In the genomic region with DNA sequence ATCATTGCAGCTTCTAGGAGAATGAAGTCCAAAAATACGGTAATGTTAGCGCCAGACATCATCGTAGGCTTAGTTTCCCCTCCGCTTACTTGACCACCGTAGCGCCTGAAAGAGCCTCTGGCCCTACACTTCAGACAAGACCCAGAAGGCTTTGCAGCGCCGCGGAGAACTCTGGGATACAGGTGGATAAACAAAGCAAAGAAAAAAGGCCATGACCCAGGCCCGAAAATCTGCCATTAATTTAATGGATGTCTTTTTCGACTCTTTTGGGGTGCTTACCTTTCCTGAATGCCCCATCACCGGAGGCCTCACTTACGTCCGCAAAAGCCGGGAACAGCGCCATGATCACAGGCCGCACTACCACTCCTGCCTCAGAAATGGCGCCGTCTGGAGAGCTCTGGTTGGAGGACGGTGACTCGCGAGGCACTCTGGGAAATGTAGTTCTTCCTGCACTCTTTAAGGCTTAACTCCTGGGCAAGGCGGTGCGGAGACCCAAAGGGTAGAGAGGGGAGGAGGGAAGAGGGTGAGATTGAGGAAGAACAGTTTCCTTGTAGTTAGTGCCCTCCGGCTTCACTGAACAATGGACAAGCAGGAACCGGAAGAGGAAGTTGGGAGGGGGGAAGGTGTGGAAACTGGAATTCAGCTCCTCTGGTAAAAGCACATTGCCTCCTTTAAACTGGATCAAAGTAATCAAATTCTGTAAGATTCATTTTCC, we compare ENCODE assay signal across 8 mouse cellular contexts. TPM values are rescaled to one million over a fixed set of nuclear protein-coding genes. Genes with fewer than 3 reads are reported as not detected.
DNase-seq lines count a peak whose midpoint lies in the region; ATAC-seq and TF ChIP-seq lines count a peak whose summit lies in the region.

Gene Nrde2 (minus strand): TSS at position 393 of the 715 bp plus-strand sequence.

- peak; percentile 10 for TF ChIP-seq POLR2A in kidney, adult 2 months (IDR thresholded peaks at IDR 0.05; ENCODE audit: low read depth, low read length)
- peak; percentile 13 for TF ChIP-seq POLR2A in spleen, adult 2 months (IDR thresholded peaks at IDR 0.05; ENCODE audit: low read depth, low read length)

- under 1% methylated on average over 26 of the region's 26 CpGs for WGBS in embryonic facial prominence, embryonic 13.5 days
- WGBS in kidney, adult 2 months, result under 1% methylated on average over 26 of the region's 26 CpGs
- WGBS in limb, embryonic 12.5 days, result under 1% methylated on average over 26 of the region's 26 CpGs
- WGBS in midbrain, embryonic 15.5 days, result 0% methylated on average over 26 of the region's 26 CpGs
- under 1% methylated on average over 26 of the region's 26 CpGs for WGBS in spleen, adult 2 months

- peak within 1 kb of the TSS; percentile 73 for H3K9ac ChIP-seq in embryonic facial prominence, embryonic 13.5 days
- H3K9ac ChIP-seq in limb, embryonic 12.5 days (replicated peaks), result peak within 1 kb of the TSS; percentile 67
- peak within 1 kb of the TSS; percentile 45 for H3K9ac ChIP-seq in midbrain, embryonic 15.5 days

- no peaks in the 10 kb centered on the region for H3K27me3 ChIP-seq in embryonic facial prominence, embryonic 13.5 days
- no peaks in the 10 kb centered on the region for H3K27me3 ChIP-seq in kidney, adult 2 months (replicated peaks; ENCODE audit: control insufficient read depth, insufficient read depth, low read length)
- no peaks in the 10 kb centered on the region for H3K27me3 ChIP-seq in limb, embryonic 12.5 days
- H3K27me3 ChIP-seq in midbrain, embryonic 15.5 days (replicated peaks), result no peaks in the 10 kb centered on the region
- H3K27me3 ChIP-seq in spleen, adult 2 months (ENCODE audit: control insufficient read depth, insufficient read depth, low read length), result no peaks in the 10 kb centered on the region

- H3K9me3 ChIP-seq in embryonic facial prominence, embryonic 13.5 days, result no peaks in the 10 kb centered on the region
- no peaks in the 10 kb centered on the region for H3K9me3 ChIP-seq in limb, embryonic 12.5 days
- no peaks in the 10 kb centered on the region for H3K9me3 ChIP-seq in midbrain, embryonic 15.5 days

- DNase-seq in 3134 (ENCODE audit: extremely low read depth, insufficient read length, low spot score), result peak; percentile 81
- DNase-seq in adrenal gland, postnatal 36 days, result peak; percentile 89 to 91
- peak; percentile 96 for DNase-seq in heart, adult 18-20 months
- peak; percentile 96 for DNase-seq in kidney, adult 2 months
- peak; percentile 81 to 91 for DNase-seq in spleen, adult 2 months (ENCODE audit: low read depth in 1 of 2, low spot score in 2 of 2)

- H3K36me3 ChIP-seq in embryonic facial prominence, embryonic 13.5 days, result peaks cover 17% of the 10 kb centered on the region
- no peaks in the 10 kb centered on the region for H3K36me3 ChIP-seq in kidney, adult 2 months (ENCODE audit: control insufficient read depth, insufficient read depth, low read length)
- H3K36me3 ChIP-seq in limb, embryonic 12.5 days, result peaks cover 8% of the 10 kb centered on the region; the same call in 1 of the 2 replicates
- no peaks in the 10 kb centered on the region for H3K36me3 ChIP-seq in midbrain, embryonic 15.5 days (replicated peaks)
- H3K36me3 ChIP-seq in spleen, adult 2 months (ENCODE audit: control insufficient read depth, insufficient read depth, low read length), result 0 out of 2 replicates have a peak, but pooled peaks cover 1% of the 10 kb centered on the region

- no peak for TF ChIP-seq CTCF in kidney, adult 2 months (conservative IDR thresholded peaks at IDR 0.05; ENCODE audit: insufficient read depth, insufficient read length, low read depth, low read length)
- TF ChIP-seq CTCF in spleen, adult 2 months (IDR thresholded peaks at IDR 0.05; ENCODE audit: extremely low read depth, insufficient read depth, insufficient read length, insufficient replicate concordance), result 0 out of 2 replicates have a peak, but pooled peaks have one; percentile 3

- ATAC-seq in embryonic facial prominence, embryonic 13.5 days (ENCODE audit: insufficient number of reproducible peaks, insufficient read depth, low FRiP score, low TSS enrichment, low read depth), result peak; percentile 99
- peak; percentile 98 for ATAC-seq in limb, embryonic 12.5 days (ENCODE audit: insufficient number of reproducible peaks, insufficient read depth, low FRiP score, low TSS enrichment, low read depth)
- peak; percentile 98 for ATAC-seq in midbrain, embryonic 15.5 days (replicated peaks)

- peak within 1 kb of the TSS; percentile 55; the same call in 1 of the 2 replicates for H3K27ac ChIP-seq in embryonic facial prominence, embryonic 13.5 days
- H3K27ac ChIP-seq in kidney, adult 2 months (ENCODE audit: insufficient read depth, low read depth, low read length), result peak within 1 kb of the TSS; percentile 89
- H3K27ac ChIP-seq in limb, embryonic 12.5 days, result peak within 1 kb of the TSS; percentile 66
- H3K27ac ChIP-seq in midbrain, embryonic 15.5 days, result peak within 1 kb of the TSS; percentile 75
- H3K27ac ChIP-seq in spleen, adult 2 months (ENCODE audit: insufficient read depth, low read length), result peak within 1 kb of the TSS; percentile 82

- H3K4me2 ChIP-seq in embryonic facial prominence, embryonic 13.5 days, result peak within 1 kb of the TSS; percentile 69
- H3K4me2 ChIP-seq in limb, embryonic 12.5 days, result peak within 1 kb of the TSS; percentile 67
- H3K4me2 ChIP-seq in midbrain, embryonic 15.5 days, result peak within 1 kb of the TSS; percentile 50

- peaks cover 4% of the 10 kb centered on the region; the same call in 1 of the 2 replicates for H3K4me1 ChIP-seq in embryonic facial prominence, embryonic 13.5 days
- no peaks in the 10 kb centered on the region for H3K4me1 ChIP-seq in kidney, adult 2 months (ENCODE audit: control insufficient read depth, insufficient read depth, low read length)
- peaks cover 5% of the 10 kb centered on the region for H3K4me1 ChIP-seq in limb, embryonic 12.5 days (replicated peaks)
- peaks cover 11% of the 10 kb centered on the region for H3K4me1 ChIP-seq in midbrain, embryonic 15.5 days
- H3K4me1 ChIP-seq in spleen, adult 2 months (ENCODE audit: control insufficient read depth, insufficient read depth, insufficient read length), result peaks cover 3% of the 10 kb centered on the region; the same call in 1 of the 2 replicates

- peak within 1 kb of the TSS; percentile 49 for H3K4me3 ChIP-seq in embryonic facial prominence, embryonic 13.5 days
- H3K4me3 ChIP-seq in kidney, adult 2 months (ENCODE audit: insufficient read depth, low read depth, low read length), result peak within 1 kb of the TSS; percentile 67
- H3K4me3 ChIP-seq in limb, embryonic 12.5 days (replicated peaks), result peak within 1 kb of the TSS; percentile 53
- H3K4me3 ChIP-seq in midbrain, embryonic 15.5 days, result peak within 1 kb of the TSS; percentile 47
- peak within 1 kb of the TSS; percentile 83 for H3K4me3 ChIP-seq in spleen, adult 2 months (ENCODE audit: extremely low read depth, insufficient read depth, insufficient read length)

RNA-seq across cellular contexts. Expression of gene Nrde2, which starts in this region (rescaled TPM):
- total RNA-seq in adrenal gland, postnatal 36 days (2021), result 10 to 100 TPM; 11.6 to 20.2 TPM
- polyA plus RNA-seq in embryonic facial prominence, embryonic 13.5 days (2015; fragmentation: Nextera tagmentation; extraction: Ambion mirVana), result 14.9 and 15.2 TPM in 2 replicates
- total RNA-seq in heart, adult 18-20 months (2021), result 1 to 10 TPM; 7.8 to 8.2 TPM
- 8.3 TPM in 2 replicates for polyA plus RNA-seq in kidney, adult 2 months (2012; rRNA removed)
- polyA plus RNA-seq in limb, embryonic 12.5 days (2016; fragmentation: Nextera tagmentation; extraction: Ambion mirVana), result 17.9 and 19.8 TPM in 2 replicates
- polyA plus RNA-seq in midbrain, embryonic 15.5 days (2015; fragmentation: Nextera tagmentation; extraction: Ambion mirVana), result 12.2 and 14.1 TPM in 2 replicates
- 7.6 and 8.2 TPM in 2 replicates for polyA plus RNA-seq in spleen, adult 2 months (2012; rRNA removed)

Comparison
In these comparisons a context has a peak if more than half of its experiments do, and no peak if none do; other contexts are left out.
1. Peak in every context shown above with its lines: DNase-seq, ATAC-seq, H3K4me3 ChIP-seq and H3K27ac ChIP-seq.